Mouse (Mus musculus) bone marrow, adult 2 months (tissue): ENCODE results near the gene Kcnj1.

Experiments used
- CTCF ChIP-seq: fragments of 200-500 bp; IDR thresholded peaks from 2 replicates; pipeline ENCODE4 v1.5.1; 2011; ENCODE audit warnings: low read length, control low read depth; ENCODE audit not compliant: control insufficient read depth, insufficient read depth
- POLR2A ChIP-seq: fragments of 200-500 bp; IDR thresholded peaks from 2 replicates; pipeline ENCODE4 v1.6.1; 2011; ENCODE audit warnings: low read depth, mild to moderate bottlenecking, control low read depth, low read length, borderline replicate concordance; ENCODE audit not compliant: control insufficient read depth

GRCm38 (mm10) chr9:32448766-32449165, 76.5 kb downstream of the Kcnj1 start:
- TF ChIP-seq CTCF: no peak
- TF ChIP-seq POLR2A: no peak
